Mouse (Mus musculus) liver, embryonic 14.5 days (tissue): ENCODE measurements around the gene B4galt2. TPM values are rescaled to one million over a fixed set of nuclear protein-coding genes. Genes with fewer than 3 reads are reported as not detected.

Experiments
- ATAC-seq: fragments of 200-750 bp; cut with Nextera tagmentation; 2 replicates; pipeline ENCODE4 v1.8.0; 2017; ENCODE audit warnings: moderate number of reproducible peaks, mild to moderate bottlenecking, moderate library complexity; ENCODE audit not compliant: insufficient read depth
- DNase-seq, 3 experiments: peaks; one replicate each; pipeline ENCODE4 v3.0.0-alpha.2; 2012 to 2013; ENCODE audit warnings: low read depth in 3 of 3, low spot score in 3 of 3
- H3K27ac ChIP-seq: fragments of 300-500 bp; sonication (generic); 2 replicates; pipeline ENCODE4 v1.5.1; 2014; ENCODE audit warnings: moderate library complexity, mild to moderate bottlenecking, control low read depth, inconsistent platforms
- H3K27me3 ChIP-seq: fragments of 300-500 bp; sonication (generic); 2 replicates; pipeline ENCODE4 v1.6.1; 2014; ENCODE audit warnings: mild to moderate bottlenecking, low read length, moderate library complexity; ENCODE audit not compliant: control insufficient read depth, insufficient read depth
- H3K36me3 ChIP-seq: fragments of 300-500 bp; sonication (generic); replicated peaks from 2 replicates; pipeline ENCODE4 v1.6.1; 2014; ENCODE audit warnings: low read depth; ENCODE audit not compliant: control insufficient read depth, insufficient read depth
- H3K4me1 ChIP-seq, 2 experiments: fragments of 200-500 bp in 1 of 2; fragments of 300-500 bp in 1 of 2; sonication (generic) in 1 of 2; replicated peaks; 2 replicates each; pipeline ENCODE4 v1.6.1; 2012 to 2014; ENCODE audit warnings: antibody characterized with exemption in 1 of 2, inconsistent platforms in 1 of 2, low read length in 1 of 2; ENCODE audit not compliant: control insufficient read depth in 2 of 2, insufficient read depth in 2 of 2
- H3K4me2 ChIP-seq: fragments of 300-500 bp; sonication (generic); 2 replicates; pipeline ENCODE4 v1.6.1; 2014; ENCODE audit warnings: low read depth, mild to moderate bottlenecking, control low read depth, moderate library complexity
- H3K4me3 ChIP-seq, 2 experiments: fragments of 200-500 bp in 1 of 2; fragments of 300-500 bp in 1 of 2; sonication (generic) in 1 of 2; 2 replicates each; pipeline ENCODE4 v1.5.1; 2012 to 2014; ENCODE audit warnings: low read depth in 2 of 2, low read length in 2 of 2, mild to moderate bottlenecking in 2 of 2, control low read depth in 1 of 2, inconsistent platforms in 1 of 2, moderate library complexity in 1 of 2; ENCODE audit not compliant: insufficient read depth in 1 of 2
- H3K9ac ChIP-seq: fragments of 300-500 bp; sonication (generic); replicated peaks from 2 replicates; pipeline ENCODE4 v1.6.1; 2014; ENCODE audit warnings: mild to moderate bottlenecking, control low read depth, moderate library complexity
- H3K9me3 ChIP-seq: fragments of 300-500 bp; sonication (generic); 2 replicates; pipeline ENCODE4 v1.6.1; 2016; ENCODE audit warnings: low read length, mixed read lengths; ENCODE audit not compliant: control insufficient read depth
- CTCF ChIP-seq: IDR thresholded peaks from 2 replicates; pipeline ENCODE4 v1.5.1; 2016; ENCODE audit warnings: antibody characterized with exemption, low read depth, control low read depth
- EP300 ChIP-seq: IDR thresholded peaks from 2 replicates; pipeline ENCODE4 v1.6.1; 2016; ENCODE audit warnings: antibody characterized with exemption, low read depth
- WGBS: fragments of 180-500 bp; shearing (Covaris S2); extraction: QIAGEN DNeasy Blood & Tissue Kit; methylation state at CpG from one replicate; pipeline ENCODE4 v1.1.7; 2014; ENCODE audit not compliant: insufficient replicate concordance; 5-methylcytosine and 5-hydroxymethylcytosine counted together
- polyA plus RNA-seq, 2 experiments: library from polyadenylated mRNA; depleted of rRNA in 1 of 2; stranded (reverse) in 1 of 2; unstranded in 1 of 2; fragments of >200 nt; fragmentation: Nextera tagmentation in 1 of 2; extraction: Ambion mirVana in 1 of 2; gene quantifications; 2 replicates each; pipeline versions ENCODE4 v1.2.1 to v1.2.3; 2012 to 2014

B4galt2 gene
- polyA plus RNA-seq (2012; rRNA removed) (2.1 and 2.4 TPM in 2 replicates), polyA plus RNA-seq (2014; fragmentation: Nextera tagmentation; extraction: Ambion mirVana) (1.5 and 1.7 TPM in 2 replicates)

DNA sequence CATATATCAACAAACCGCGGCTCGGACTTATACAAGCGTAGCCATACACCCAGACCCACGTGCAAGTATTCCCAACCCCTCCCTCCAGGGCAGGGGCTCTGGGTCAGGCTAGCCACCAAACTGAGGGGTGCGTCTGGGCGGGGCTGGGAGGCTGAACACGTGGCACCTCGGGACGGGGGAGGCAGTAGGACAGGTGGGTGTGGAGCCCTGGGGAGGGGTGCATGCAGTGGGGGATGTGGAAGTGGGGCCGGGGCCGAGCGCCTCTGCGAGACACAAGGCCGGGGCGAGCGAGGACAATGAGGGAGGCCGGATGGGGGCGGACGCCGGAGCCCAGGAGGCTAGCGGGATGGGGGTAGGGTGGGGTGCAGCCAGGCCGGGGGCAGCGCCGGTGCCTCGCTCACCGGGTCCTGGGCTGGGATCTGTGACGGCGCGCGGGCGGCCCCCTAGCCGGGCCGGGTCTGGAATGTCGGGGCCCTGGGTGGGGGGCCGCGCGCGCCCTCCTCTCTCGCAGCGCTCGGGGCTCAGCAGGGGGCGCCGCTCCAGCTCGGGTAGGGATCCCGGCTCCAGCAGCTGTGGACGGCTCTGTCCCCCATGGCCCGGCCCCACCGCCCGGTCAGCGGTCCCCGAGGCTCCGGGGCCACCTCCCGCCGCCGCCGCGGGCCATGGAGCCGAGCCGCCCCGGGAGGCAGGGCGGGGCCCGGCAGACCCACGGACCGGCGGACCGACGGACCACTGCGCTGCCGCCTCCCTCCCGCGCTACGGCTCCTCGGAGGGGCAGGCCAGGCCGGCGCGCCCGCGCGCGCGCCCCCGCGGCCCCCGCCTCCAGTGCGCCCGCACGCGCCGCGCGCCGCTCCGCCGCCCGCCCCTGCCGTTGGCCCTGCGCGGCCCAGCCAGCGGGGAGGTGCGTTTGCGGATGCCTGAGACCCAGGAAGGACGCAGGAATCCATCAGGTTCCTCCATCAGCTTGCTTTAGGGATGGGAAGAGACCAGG, at the start of gene B4galt2:
TSS of gene B4galt2 (minus strand) at position 787 of the 991 bp plus-strand sequence.
- 2% methylated on average over 82 of the region's 103 CpGs for WGBS

DNA sequence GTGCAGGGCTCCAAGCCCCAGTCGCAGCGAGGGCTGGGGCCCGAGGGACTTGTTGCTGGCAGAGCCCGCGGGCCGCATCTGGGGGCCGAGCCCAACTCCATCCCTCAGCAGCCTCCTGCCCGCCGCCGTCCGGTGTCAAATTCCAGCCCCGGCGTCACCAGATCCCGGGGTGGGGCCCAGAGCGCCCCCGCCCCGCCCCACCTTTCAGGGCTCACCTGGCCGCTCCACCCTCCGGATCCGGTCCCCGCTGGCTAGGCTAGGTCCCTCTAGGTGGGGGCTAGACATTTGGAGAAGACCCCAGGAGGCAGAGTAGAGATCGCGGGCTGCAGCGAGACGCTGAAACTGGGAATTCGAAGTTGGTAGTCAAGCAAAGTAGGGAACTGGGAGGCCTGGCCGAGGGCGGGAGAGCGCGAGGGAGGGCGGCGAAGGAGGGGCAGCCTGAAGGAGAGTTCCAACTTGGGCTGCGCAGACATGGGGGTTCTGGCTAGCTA, 46.1 kb upstream of the B4galt2 start, which contains the start of gene Artn:
TSS of gene Artn (minus strand) at position 373 of the 491 bp plus-strand sequence.
- peaks cover 55% of the 10 kb centered on the region for H3K27me3 ChIP-seq
- TF ChIP-seq CTCF: no peak
- no peak for TF ChIP-seq EP300
- peak within 1 kb of the TSS; percentile 83 for H3K9ac ChIP-seq
- H3K36me3 ChIP-seq: no peaks in the 10 kb centered on the region
- ATAC-seq (peak; percentile 5; the same call in 1 of the 2 replicates), DNase-seq (no peak)
- H3K4me1 ChIP-seq: peaks cover 16 to 30% of the 10 kb centered on the region in 2 experiments
- H3K4me3 ChIP-seq: peak within 1 kb of the TSS; percentile 58 to 63
- peak within 1 kb of the TSS; percentile 64 for H3K4me2 ChIP-seq
- 2% methylated on average over 33 of the region's 33 CpGs for WGBS
- peak within 1 kb of the TSS; percentile 87 for H3K27ac ChIP-seq
- H3K9me3 ChIP-seq: peaks cover 3% of the 10 kb centered on the region

More for the DNA sequence above, at the start of gene B4galt2:
- H3K36me3 ChIP-seq: peaks cover 21% of the 10 kb centered on the region
- H3K4me2 ChIP-seq: peak within 1 kb of the TSS; percentile 77
- TF ChIP-seq EP300: no peak
- no peak for TF ChIP-seq CTCF
- H3K9me3 ChIP-seq: no peaks in the 10 kb centered on the region
- DNase-seq (no peak), ATAC-seq (no peak)
- H3K27ac ChIP-seq: no peak within 1 kb of the TSS
- peak within 1 kb of the TSS; percentile 38 for H3K9ac ChIP-seq
- peaks cover 8 to 12% of the 10 kb centered on the region in 2 experiments for H3K4me1 ChIP-seq
- peak within 1 kb of the TSS; percentile 57 to 62 for H3K4me3 ChIP-seq
- H3K27me3 ChIP-seq: peaks cover 20% of the 10 kb centered on the region

DNA sequence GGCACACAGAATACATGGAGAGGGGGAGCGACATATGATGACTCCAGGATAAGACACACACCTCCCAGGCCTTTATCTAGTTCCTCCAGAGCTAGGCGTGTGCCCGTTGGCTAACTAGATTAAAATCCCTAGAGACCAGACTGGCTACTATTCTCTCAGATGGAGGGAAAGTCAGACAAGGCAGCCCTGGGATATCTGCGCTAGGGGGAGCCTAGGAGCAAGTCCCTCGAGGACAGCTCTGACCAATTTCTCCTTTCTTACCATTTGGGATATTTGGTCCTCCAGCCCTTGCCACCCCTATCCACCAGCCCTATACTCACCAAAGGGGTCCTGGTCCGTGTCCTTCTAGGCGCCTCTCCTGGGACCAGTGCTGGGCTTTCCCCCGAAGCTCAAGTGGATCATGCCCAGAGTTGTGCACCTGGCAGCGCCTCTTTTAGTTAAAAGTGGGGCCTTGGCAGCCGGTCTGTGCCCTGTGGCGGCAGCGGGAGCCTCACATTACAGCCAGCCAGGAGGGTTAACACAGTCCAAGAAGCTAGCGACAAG, 45.5 kb upstream of the B4galt2 start:
- DNase-seq (peak; percentile 90 to 92 (median 91)), ATAC-seq (peak; percentile 92)
- peaks cover 62% of the 10 kb centered on the region for H3K27me3 ChIP-seq
- H3K9me3 ChIP-seq: peaks cover 3% of the 10 kb centered on the region
- TF ChIP-seq CTCF: peak; percentile 85
- TF ChIP-seq EP300: peak; percentile 93
- peaks cover 16 to 32% of the 10 kb centered on the region in 2 experiments for H3K4me1 ChIP-seq
- no peaks in the 10 kb centered on the region for H3K36me3 ChIP-seq
- H3K4me2 ChIP-seq: peak overlapping the region; percentile 64
- H3K9ac ChIP-seq: peak overlapping the region; percentile 83
- H3K4me3 ChIP-seq: peak overlapping the region; percentile 58 to 63
- WGBS: 2% methylated on average over 13 of the region's 13 CpGs
- peak overlapping the region; percentile 87 for H3K27ac ChIP-seq

DNA sequence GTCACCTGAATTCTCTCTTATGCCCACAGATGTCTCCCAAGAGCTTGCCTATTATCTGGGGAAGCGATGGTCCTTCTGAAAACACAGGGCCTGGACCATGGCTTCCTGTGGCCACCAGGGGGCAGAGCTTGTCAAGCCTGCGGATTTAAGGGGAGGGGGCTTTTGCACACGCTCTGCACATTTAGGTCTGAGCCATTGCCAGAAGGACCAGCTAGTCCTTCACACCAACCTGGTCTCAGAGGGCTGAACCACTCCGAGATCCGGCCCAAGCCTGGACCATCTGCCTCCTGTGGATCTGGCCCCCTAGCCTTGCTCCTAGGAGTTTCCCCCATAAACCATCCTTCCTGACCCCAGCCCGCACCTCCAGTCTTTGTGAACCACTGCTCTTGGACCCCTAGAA, 44.9 kb upstream of the B4galt2 start:
- TF ChIP-seq CTCF: peak; percentile 97
- no peak for TF ChIP-seq EP300
- no peaks in the 10 kb centered on the region for H3K36me3 ChIP-seq
- H3K4me3 ChIP-seq: peak overlapping the region; percentile 58 to 63
- H3K9ac ChIP-seq: peak overlapping the region; percentile 19; the same call in 1 of the 2 replicates
- peaks cover 63% of the 10 kb centered on the region for H3K27me3 ChIP-seq
- WGBS: 12% methylated on average over 6 of the region's 6 CpGs
- peaks cover 3% of the 10 kb centered on the region for H3K9me3 ChIP-seq
- peaks cover 16 to 32% of the 10 kb centered on the region in 2 experiments for H3K4me1 ChIP-seq
- ATAC-seq (peak; percentile 56), DNase-seq (no peak)
- H3K4me2 ChIP-seq: peak overlapping the region; percentile 64
- H3K27ac ChIP-seq: peak overlapping the region; percentile 9; the same call in 1 of the 2 replicates
